Mouse (Mus musculus) heart, postnatal 4 days (tissue): Measurements from ENCODE around the gene Sox21. TPM values are rescaled to one million over a fixed set of nuclear protein-coding genes. Genes with fewer than 3 reads are reported as not detected.

Experiments used
- DNase-seq: peaks from one replicate; pipeline ENCODE4 v3.0.0; 2021
- microRNA-seq, 2 experiments: library from miRNA; unstranded; fragments of <30 nt; microRNA quantifications; one replicate each; pipeline ENCODE4 v1.2.0; 2021 to 2022
- total RNA-seq, 2 experiments: library from RNA; stranded (reverse); gene quantifications; 2 replicates each; pipeline ENCODE4 v1.2.3; 2021

Gene Sox21
- total RNA-seq, 2 experiments from 2014 or later = not detected

GRCm38 (mm10) chr14:118225061-118225743 lies 11.6 kb downstream of the Sox21 start:
- no peak for DNase-seq

GRCm38 (mm10) chr14:118220885-118221284 lies 15.9 kb downstream of the Sox21 start:
- no peak for DNase-seq

GRCm38 (mm10) chr14:118216826-118217225 lies 20.0 kb downstream of the Sox21 start:
- DNase-seq = no peak

- no peak for DNase-seq
These were observed 24.5 kb downstream of the Sox21 start for GRCm38 (mm10) chr14:118212188-118212804.

GRCm38 (mm10) chr14:118209642-118210041 lies 27.2 kb downstream of the Sox21 start:
- DNase-seq = peak; percentile 49

- no peak for DNase-seq
These were observed 29.5 kb downstream of the Sox21 start for GRCm38 (mm10) chr14:118207347-118207746.

- DNase-seq = peak; percentile 15
These were observed 33.8 kb downstream of the Sox21 start for GRCm38 (mm10) chr14:118203031-118203430.

GRCm38 (mm10) chr14:118202006-118202405 lies 34.8 kb downstream of the Sox21 start:
- no peak for DNase-seq

GRCm38 (mm10) chr14:118200731-118201130 lies 36.1 kb downstream of the Sox21 start:
- no peak for DNase-seq

GRCm38 (mm10) chr14:118197063-118197462 lies 39.8 kb downstream of the Sox21 start:
- DNase-seq = no peak

GRCm38 (mm10) chr14:118194219-118194914 lies 42.5 kb downstream of the Sox21 start:
- DNase-seq = no peak

- DNase-seq = no peak
These were observed 43.2 kb downstream of the Sox21 start for GRCm38 (mm10) chr14:118193663-118194062.

GRCm38 (mm10) chr14:118193001-118193628 lies 43.7 kb downstream of the Sox21 start:
- DNase-seq = no peak

GRCm38 (mm10) chr14:118191442-118191841 lies 45.4 kb downstream of the Sox21 start:
- no peak for DNase-seq

Small RNA genes lying within 50 kb of the gene (microRNA-seq; reads per million reads assigned to microRNA genes)
- 0 reads per million in 2 experiments for gene Mir6241

Other genes with a start within 250 kb of the Sox21 start
- gene Dct, start 184.8 kb downstream of the Sox21 start, total RNA-seq = 1 to 10 TPM; 5.0 to 6.0 TPM
- gene Tgds, start 104.3 kb downstream of the Sox21 start, total RNA-seq = 10 to 100 TPM; 11.8 to 13.9 TPM
- 10 to 100 TPM; 29.2 to 32.8 TPM for gene Gpr180, start 99.9 kb downstream of the Sox21 start, total RNA-seq
- gene Gm9376, start 29.9 kb upstream of the Sox21 start, total RNA-seq = not detected